Mouse (Mus musculus) frontal cortex, postnatal 25 days (tissue): ENCODE measurements around the gene Arhgef2.
"Not testable (repeated sequence)": the region's sequence is repeated elsewhere in the genome, so short reads cannot be mapped to it uniquely, and the experiment has no call there.

Source experiments
- DNase-seq, 2 experiments: peaks; one replicate each; pipeline ENCODE4 v3.0.0; 2022; ENCODE audit warnings: low spot score in 2 of 2

The Arhgef2 gene

GRCm38 (mm10) chr3:88591044-88591443, 14.7 kb upstream of the Arhgef2 start:
- no peak for DNase-seq

GRCm38 (mm10) chr3:88591950-88592731, 13.6 kb upstream of the Arhgef2 start:
- peak in 1 of 2 experiments; percentile 12 for DNase-seq

GRCm38 (mm10) chr3:88592942-88593576, 12.7 kb upstream of the Arhgef2 start:
- DNase-seq: no peak

GRCm38 (mm10) chr3:88593893-88594580, 11.7 kb upstream of the Arhgef2 start:
- DNase-seq: no peak

GRCm38 (mm10) chr3:88596547-88596946, 9.2 kb upstream of the Arhgef2 start:
- DNase-seq: not testable (repeated sequence)

- no peak for DNase-seq
These were observed 3.3 kb upstream of the Arhgef2 start for GRCm38 (mm10) chr3:88602466-88602865.

- DNase-seq: peak in 1 of 2 experiments; percentile 52
These were observed 2.0 kb upstream of the Arhgef2 start for GRCm38 (mm10) chr3:88603714-88604161.

GRCm38 (mm10) chr3:88604863-88605262, 903 bp upstream of the Arhgef2 start:
- DNase-seq: no peak

GRCm38 (mm10) chr3:88607065-88607757, 1.4 kb downstream of the Arhgef2 start:
- peak; percentile 89 for DNase-seq

- no peak for DNase-seq
These were observed 2.0 kb downstream of the Arhgef2 start for GRCm38 (mm10) chr3:88607758-88608138.

- DNase-seq: no peak
These were observed 3.3 kb downstream of the Arhgef2 start for GRCm38 (mm10) chr3:88609066-88609465.

GRCm38 (mm10) chr3:88614418-88614817, 8.7 kb downstream of the Arhgef2 start:
- no peak for DNase-seq

- no peak for DNase-seq
These were observed 9.4 kb downstream of the Arhgef2 start for GRCm38 (mm10) chr3:88615117-88615516.

- DNase-seq: no peak
These were observed 10.2 kb downstream of the Arhgef2 start for GRCm38 (mm10) chr3:88615902-88616391.

GRCm38 (mm10) chr3:88616951-88617500, 11.3 kb downstream of the Arhgef2 start:
- no peak for DNase-seq

GRCm38 (mm10) chr3:88618074-88618871, 12.5 kb downstream of the Arhgef2 start:
- DNase-seq: no peak

GRCm38 (mm10) chr3:88619113-88620097, 13.6 kb downstream of the Arhgef2 start:
- no peak for DNase-seq

- no peak for DNase-seq
These were observed 14.6 kb downstream of the Arhgef2 start for GRCm38 (mm10) chr3:88620146-88620991.
